Comparison of ENCODE assay signal across 12 mouse cellular contexts in the genomic region with DNA sequence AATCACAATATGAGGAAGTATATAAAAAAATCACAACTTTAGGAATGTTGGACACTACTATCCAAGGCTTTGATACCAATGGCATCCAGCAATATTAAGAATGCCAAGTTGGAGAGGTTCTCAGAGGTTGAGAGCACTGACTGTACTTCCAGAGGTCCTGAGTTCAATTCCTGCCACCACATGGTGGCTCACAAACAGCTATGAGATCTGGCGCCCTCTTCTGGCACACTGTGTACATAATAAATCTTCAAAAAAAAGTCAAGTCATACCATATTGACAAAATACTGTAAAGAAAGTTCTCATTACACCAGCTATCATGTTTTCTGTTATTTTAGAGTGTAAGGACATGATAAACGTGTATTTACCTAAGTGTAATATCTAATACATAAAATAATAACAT.
A peak's percentile ranks its signal among the peaks of the same experiment; 100 is the strongest.
DNase-seq lines count a peak whose midpoint lies in the region; ATAC-seq and TF ChIP-seq lines count a peak whose summit lies in the region.
"Had no signal": no experiment of that assay in that cellular context is flagged by ENCODE, and none has a peak within 500 bp of the region (broad histone marks: within the 10 kb centered on the region; RNA-seq: fewer than 3 reads in every experiment).

No protein-coding gene starts in this region.

- 59% methylated on average over 2 of the region's 2 CpGs for WGBS in kidney, postnatal 0 days

- peak; percentile 49 for TF ChIP-seq CTCF in kidney, postnatal 0 days (IDR thresholded peaks at IDR 0.05; ENCODE audit: low read depth)

- no peak for DNase-seq in kidney, postnatal 0 days (ENCODE audit: low spot score)
- no peak for DNase-seq in kidney, adult 18-20 months
- peak; percentile 13 for DNase-seq in right cerebral cortex, postnatal 4 days
- no peak for DNase-seq in right cerebral cortex, postnatal 10 days (ENCODE audit: low spot score in 2 of 2)
- DNase-seq in R1 (ENCODE audit: low read depth, low spot score) = peak; percentile 56
- DNase-seq in spleen, postnatal 36 days (ENCODE audit: low spot score in 2 of 2) = no peak
- no peak for DNase-seq in gastrocnemius, postnatal 10 days
- DNase-seq: cerebellum, postnatal 36 days had no signal

- H3K27me3 ChIP-seq in kidney, postnatal 0 days (ENCODE audit: insufficient read depth, low read length) = no peaks in the 10 kb centered on the region

- no peak overlapping the region for H3K4me2 ChIP-seq in kidney, postnatal 0 days (ENCODE audit: low read length)
- H3K4me2 ChIP-seq: liver, embryonic 11.5 days had no signal

- no peaks in the 10 kb centered on the region for H3K36me3 ChIP-seq in kidney, postnatal 0 days (ENCODE audit: insufficient read depth, low read length)
- H3K36me3 ChIP-seq: midbrain, embryonic 10.5 days had no signal

- H3K4me1 ChIP-seq in kidney, postnatal 0 days (replicated peaks; ENCODE audit: insufficient read depth, low read length) = no peaks in the 10 kb centered on the region

- no peak overlapping the region for H3K4me3 ChIP-seq in kidney, postnatal 0 days (replicated peaks; ENCODE audit: low read depth, low read length)
- H3K4me3 ChIP-seq: erythroblast, embryonic 14.5 days; midbrain, embryonic 10.5 days had no signal

- no peak overlapping the region for H3K27ac ChIP-seq in kidney, postnatal 0 days
- H3K27ac ChIP-seq: midbrain, embryonic 10.5 days had no signal

- no peak overlapping the region for H3K9ac ChIP-seq in kidney, postnatal 0 days (ENCODE audit: low read depth, low read length)

- no peak for ATAC-seq in kidney, postnatal 0 days (replicated peaks; ENCODE audit: low FRiP score, low read depth)
- ATAC-seq: intestine, embryonic 16.5 days had no signal

- H3K9me3 ChIP-seq in kidney, postnatal 0 days (replicated peaks; ENCODE audit: low read length) = no peaks in the 10 kb centered on the region
- H3K9me3 ChIP-seq: midbrain, embryonic 10.5 days had no signal

Comparison
In these comparisons a context has a peak if more than half of its experiments do, and no peak if none do; other contexts are left out.
1. DNase-seq: peak in right cerebral cortex, postnatal 4 days (single experiment) and R1 (single experiment); none in kidney, postnatal 0 days (single experiment), kidney, adult 18-20 months (single experiment), right cerebral cortex, postnatal 10 days (0 of 2), spleen, postnatal 36 days (0 of 2) and gastrocnemius, postnatal 10 days (single experiment).